Mouse (Mus musculus) CH12F3 (cell line): ENCODE measurements around the gene Prima1.

ENCODE experiments used
- in situ Hi-C: fragments of 300-500 bp; cut with MboI; formaldehyde crosslinking; loops from 2 replicates; pipeline ENCODE4 v1.14.3; 2020; ENCODE audit warnings: low sequenced_read_pairs

Prima1 gene

GRCm38 (mm10) chr12:103242083-103242581 lies at the start of gene Prima1:
Prima1 (minus strand) TSS chr12:103242150.
- in situ Hi-C loops, result no loop called here

GRCm38 (mm10) chr12:103287276-103287675 lies 45.3 kb upstream of the Prima1 start:
- in situ Hi-C loops, result no loop called here

- in situ Hi-C loops, result no loop called here
These were observed 41.5 kb upstream of the Prima1 start for GRCm38 (mm10) chr12:103283411-103283810.

- in situ Hi-C loops, result no loop called here
These were observed 41.0 kb upstream of the Prima1 start for GRCm38 (mm10) chr12:103282936-103283335.

GRCm38 (mm10) chr12:103281912-103282311 lies 40.0 kb upstream of the Prima1 start:
- in situ Hi-C loops, result no loop called here

- in situ Hi-C loops, result no loop called here
These were observed 39.5 kb upstream of the Prima1 start for GRCm38 (mm10) chr12:103281491-103281890.

- in situ Hi-C loops, result no loop called here
These were observed 34.5 kb upstream of the Prima1 start for GRCm38 (mm10) chr12:103276422-103276821.

GRCm38 (mm10) chr12:103273732-103274131 lies 31.8 kb upstream of the Prima1 start:
- in situ Hi-C loops, result no loop called here

- in situ Hi-C loops, result no loop called here
These were observed 31.1 kb upstream of the Prima1 start for GRCm38 (mm10) chr12:103273051-103273450.

- in situ Hi-C loops, result no loop called here
These were observed 30.2 kb upstream of the Prima1 start for GRCm38 (mm10) chr12:103272176-103272575.

GRCm38 (mm10) chr12:103266605-103267004 lies 24.7 kb upstream of the Prima1 start:
- in situ Hi-C loops, result no loop called here

GRCm38 (mm10) chr12:103262017-103262865 lies 20.3 kb upstream of the Prima1 start:
- in situ Hi-C loops, result no loop called here

GRCm38 (mm10) chr12:103252901-103253434 lies 11.0 kb upstream of the Prima1 start:
- in situ Hi-C loops, result no loop called here

- in situ Hi-C loops, result no loop called here
These were observed 9.2 kb upstream of the Prima1 start for GRCm38 (mm10) chr12:103251151-103251550.

GRCm38 (mm10) chr12:103250333-103250732 lies 8.4 kb upstream of the Prima1 start:
- in situ Hi-C loops, result no loop called here

- in situ Hi-C loops, result no loop called here
These were observed 1.1 kb upstream of the Prima1 start for GRCm38 (mm10) chr12:103243041-103243440.

GRCm38 (mm10) chr12:103242591-103243025 lies 658 bp upstream of the Prima1 start:
- in situ Hi-C loops, result no loop called here

- in situ Hi-C loops, result no loop called here
These were observed 453 bp downstream of the Prima1 start for GRCm38 (mm10) chr12:103241311-103242082.

GRCm38 (mm10) chr12:103238924-103239460 lies 3.0 kb downstream of the Prima1 start:
- in situ Hi-C loops, result no loop called here

GRCm38 (mm10) chr12:103235856-103236255 lies 6.1 kb downstream of the Prima1 start:
- in situ Hi-C loops, result no loop called here

- in situ Hi-C loops, result no loop called here
These were observed 6.7 kb downstream of the Prima1 start for GRCm38 (mm10) chr12:103235251-103235650.
